Mouse (Mus musculus) gastrocnemius, adult 18-20 months (tissue): ENCODE measurements around the gene Svs1. TPM values are rescaled to one million over a fixed set of nuclear protein-coding genes. Genes with fewer than 3 reads are reported as not detected.
"Not testable (repeated sequence)": the region's sequence is repeated elsewhere in the genome, so short reads cannot be mapped to it uniquely, and the experiment has no call there.

Experiments used
- DNase-seq: peaks from one replicate; pipeline ENCODE4 v3.0.0; 2021; ENCODE audit warnings: low spot score
- long read RNA-seq, 2 experiments: library from polyadenylated mRNA; stranded (forward); transcript quantifications; one replicate each; pipeline ENCODE4 v2.0.0; 2021
- total RNA-seq, 2 experiments: library from RNA; stranded (reverse); gene quantifications; 2 replicates each; pipeline ENCODE4 v1.2.3; 2021

Svs1 gene
- total RNA-seq: not detected
- long read RNA-seq, experiment 1: 0 reads
- long read RNA-seq, experiment 2: 0 reads

- DNase-seq: no peak
Observed at GRCm38 (mm10) chr6:48986444-48986990, at the start of gene Svs1. Gene Svs1 (plus strand): TSS chr6:48986861.

DNA sequence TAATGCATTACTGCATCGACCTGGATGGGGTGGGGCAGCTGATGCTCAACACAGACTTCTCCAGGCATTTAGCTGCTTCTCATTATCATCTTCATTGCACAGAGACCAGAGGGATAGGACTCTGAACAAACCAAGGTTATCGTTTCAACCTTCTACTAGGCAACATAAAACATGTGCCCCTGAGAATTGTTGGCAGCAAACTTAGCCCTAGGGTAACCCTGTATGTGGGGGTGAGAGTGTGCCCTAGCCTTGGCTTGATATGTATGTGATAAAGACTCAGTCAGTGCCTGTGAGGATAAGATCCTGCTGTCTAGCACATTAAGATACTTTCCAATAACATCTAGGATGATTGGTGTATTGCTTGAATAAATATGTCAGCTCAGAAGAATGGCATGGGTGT is 37.1 kb upstream of the Svs1 start:
- no peak for DNase-seq

DNA sequence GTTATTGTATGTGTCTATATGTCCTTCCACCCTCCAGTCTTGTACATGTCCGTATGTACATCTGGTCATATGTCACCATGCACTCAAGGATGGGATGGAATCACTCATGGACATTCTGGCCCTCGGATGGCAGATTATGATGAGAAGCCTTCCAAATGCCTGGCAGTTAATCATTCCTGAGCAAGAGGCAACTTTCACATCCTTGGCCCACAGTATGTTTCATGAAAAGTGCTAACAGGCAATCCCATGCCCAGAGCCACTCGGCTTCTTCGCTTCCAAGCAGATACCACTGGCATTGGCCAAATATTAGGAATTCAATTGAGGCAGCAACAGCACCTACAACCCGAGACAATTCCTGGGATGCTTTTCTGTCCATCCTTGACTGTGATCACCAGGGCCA is 36.0 kb upstream of the Svs1 start:
- no peak for DNase-seq

DNA sequence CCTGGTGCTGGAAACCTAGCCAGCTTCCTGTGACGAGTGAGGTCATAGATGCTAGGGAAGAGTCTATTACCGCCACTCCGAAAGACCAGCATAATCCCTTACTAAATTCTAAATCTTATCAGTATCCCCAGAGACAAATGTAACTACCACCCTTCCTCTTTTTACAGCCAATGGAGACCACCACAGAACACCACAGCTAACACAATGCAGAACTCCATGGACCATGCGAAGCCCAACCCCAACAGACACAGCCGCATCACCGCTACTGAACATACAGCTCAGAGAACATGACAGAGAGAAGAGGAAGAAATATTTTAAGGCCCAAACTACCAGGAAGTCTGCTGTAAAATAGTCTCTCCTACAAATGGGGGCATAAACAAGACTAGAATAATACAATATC is 35.0 kb upstream of the Svs1 start:
- no peak for DNase-seq

DNA sequence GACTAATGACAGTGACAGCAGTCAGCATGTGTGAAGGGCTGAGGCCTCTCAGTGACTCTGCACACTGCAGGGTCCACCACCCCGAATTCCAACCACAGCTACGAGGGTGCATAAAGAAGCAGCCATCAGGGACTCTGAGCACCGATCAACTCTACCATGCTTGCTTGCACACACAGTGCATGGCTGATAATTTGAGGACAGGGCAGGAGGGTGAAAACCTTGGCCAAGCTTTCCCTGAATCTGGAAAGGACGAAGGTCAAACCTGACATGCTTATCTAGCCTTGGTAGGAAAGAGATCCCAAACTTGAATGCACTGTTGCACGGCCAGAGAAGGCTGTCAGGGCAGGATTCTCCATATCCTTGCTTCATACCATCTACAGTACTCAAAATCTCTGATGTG is 33.4 kb upstream of the Svs1 start:
- no peak for DNase-seq

- DNase-seq: no peak
Observed at GRCm38 (mm10) chr6:48954211-48954610, 32.5 kb upstream of the Svs1 start.

DNA sequence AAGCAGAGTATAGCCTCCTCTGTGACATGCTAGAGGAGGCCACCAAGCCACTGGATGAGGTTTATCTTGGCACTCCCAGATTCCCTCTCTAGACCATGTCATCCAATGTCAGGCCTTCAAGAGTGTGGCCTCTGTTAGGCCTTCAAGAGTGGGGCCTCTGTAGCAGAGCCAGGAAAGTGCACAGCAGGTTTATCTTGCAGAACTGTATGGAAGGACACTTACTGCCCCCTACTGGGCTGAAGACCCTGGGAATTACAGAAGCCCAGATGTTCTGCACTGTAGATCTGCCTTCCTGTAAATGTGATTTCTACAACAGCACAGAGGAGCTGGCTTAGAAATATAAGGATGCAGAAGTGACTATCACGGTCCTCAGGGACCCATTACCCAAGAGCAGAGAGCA is 31.7 kb upstream of the Svs1 start:
- peak; percentile 30 for DNase-seq

GRCm38 (mm10) chr6:48956785-48957184 is 29.9 kb upstream of the Svs1 start:
- DNase-seq: no peak

DNA sequence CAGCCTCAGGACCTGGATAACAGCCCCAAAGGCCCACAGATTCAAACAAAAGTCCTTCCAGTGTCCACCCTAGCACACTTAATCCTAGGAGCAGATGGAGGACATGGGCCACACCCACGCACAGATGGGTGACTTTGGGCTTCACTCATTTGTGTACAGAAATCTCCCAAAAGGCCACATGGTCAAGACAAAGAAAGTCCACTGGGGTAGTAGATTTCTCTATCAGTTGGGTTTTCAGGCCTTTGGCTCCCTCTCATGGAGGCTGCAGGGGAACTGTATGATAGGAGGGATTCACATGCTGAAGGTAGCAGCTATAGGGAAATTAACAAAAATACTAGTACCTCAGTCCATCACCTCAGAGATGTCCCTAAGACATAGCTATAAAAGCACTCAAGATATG is 28.6 kb upstream of the Svs1 start:
- no peak for DNase-seq

GRCm38 (mm10) chr6:48959151-48959550 is 27.5 kb upstream of the Svs1 start:
- not testable (repeated sequence) for DNase-seq

- DNase-seq: not testable (repeated sequence)
Observed at GRCm38 (mm10) chr6:48966696-48967095, 20.0 kb upstream of the Svs1 start.

DNA sequence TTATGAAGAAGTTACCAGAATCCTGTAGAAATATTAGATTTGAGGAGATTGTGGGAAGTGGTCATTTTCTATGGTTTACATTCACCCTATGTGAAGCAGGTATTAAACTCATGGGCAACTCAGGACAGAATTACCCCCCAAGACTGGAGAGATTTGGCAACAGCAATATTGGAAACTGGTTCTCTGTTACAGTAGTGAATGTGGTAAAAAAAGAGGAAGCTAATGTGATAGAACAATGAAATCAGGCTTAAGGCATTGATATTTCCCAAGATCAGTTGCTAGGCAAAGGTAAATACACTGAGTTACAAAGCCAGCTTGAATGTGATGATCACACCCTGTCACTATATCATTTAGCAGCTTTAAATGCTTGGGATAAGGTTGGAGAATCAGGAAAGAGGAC is 18.8 kb upstream of the Svs1 start:
- DNase-seq: no peak

GRCm38 (mm10) chr6:48974663-48975062 is 12.0 kb upstream of the Svs1 start, which contains the start of gene Doxl2:
Gene Doxl2 (plus strand): TSS chr6:48974963.
- DNase-seq: no peak

GRCm38 (mm10) chr6:48979616-48980015 is 7.0 kb upstream of the Svs1 start:
- DNase-seq: no peak

DNA sequence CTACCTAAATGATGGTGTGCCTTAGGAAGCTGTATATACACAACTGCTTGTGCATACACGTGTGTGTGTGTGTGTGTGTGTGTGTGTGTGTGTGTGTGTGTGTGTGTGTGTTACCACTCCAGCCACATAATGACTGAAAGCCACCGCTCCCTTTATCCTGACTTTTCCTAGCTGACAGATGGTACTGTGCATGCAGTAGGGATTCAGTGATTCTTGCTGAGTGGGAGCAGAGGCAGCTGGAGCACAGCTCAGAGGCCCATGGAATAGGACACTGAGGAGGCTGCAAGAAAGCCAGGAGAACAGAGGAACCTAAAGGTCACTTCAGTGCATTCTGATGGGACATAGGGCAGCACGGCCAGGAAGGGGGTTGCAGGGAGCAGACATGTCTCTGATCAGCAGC is 4.4 kb upstream of the Svs1 start:
- DNase-seq: no peak

GRCm38 (mm10) chr6:48989971-48990370 is 3.3 kb downstream of the Svs1 start:
- no peak for DNase-seq

DNA sequence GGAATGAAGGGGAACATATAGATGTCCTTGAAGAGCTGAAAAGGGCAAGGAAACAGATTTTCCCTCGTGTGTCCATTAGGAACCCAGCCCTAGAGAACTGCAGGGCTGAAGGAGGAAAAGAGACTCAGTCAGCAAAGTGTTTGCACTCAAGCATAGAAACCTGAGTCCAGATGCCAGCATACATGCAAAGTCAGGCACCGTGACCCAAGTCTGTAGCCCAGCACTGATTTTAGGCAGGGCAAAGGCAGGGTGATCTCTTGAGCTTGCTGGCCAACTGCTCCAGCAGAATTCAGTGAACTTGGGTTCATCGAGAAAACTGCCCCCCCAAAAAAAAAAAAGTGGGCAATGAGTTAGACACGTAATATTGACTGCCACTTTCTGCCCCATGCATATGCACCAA is 5.3 kb downstream of the Svs1 start:
- DNase-seq: no peak

- DNase-seq: no peak
Observed at GRCm38 (mm10) chr6:48998186-48998585, 11.5 kb downstream of the Svs1 start.

DNA sequence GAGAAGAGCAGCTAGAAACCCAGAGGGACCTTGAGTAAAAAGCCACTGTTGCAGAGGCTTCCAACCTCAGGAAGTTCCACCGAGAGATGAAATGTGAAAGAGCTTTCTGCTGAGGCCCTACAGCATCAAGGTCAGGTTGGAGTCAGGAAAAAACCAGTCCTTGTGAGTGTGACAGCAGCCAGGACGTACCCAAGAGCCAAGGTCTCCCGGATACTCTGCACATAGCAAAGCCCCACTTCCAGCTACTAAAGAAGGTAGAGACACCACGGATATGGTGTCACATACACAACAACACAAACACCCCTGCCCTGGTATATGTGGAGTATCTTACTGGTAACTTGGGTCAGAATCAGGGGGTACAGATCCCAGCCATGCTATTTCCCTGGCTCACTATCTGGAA is 12.1 kb downstream of the Svs1 start:
- no peak for DNase-seq

GRCm38 (mm10) chr6:49003381-49003780 is 16.7 kb downstream of the Svs1 start:
- no peak for DNase-seq

- peak; percentile 53 for DNase-seq
Observed at GRCm38 (mm10) chr6:49007981-49008380, 21.3 kb downstream of the Svs1 start.

GRCm38 (mm10) chr6:49008420-49009160 is 21.9 kb downstream of the Svs1 start:
- no peak for DNase-seq

DNA sequence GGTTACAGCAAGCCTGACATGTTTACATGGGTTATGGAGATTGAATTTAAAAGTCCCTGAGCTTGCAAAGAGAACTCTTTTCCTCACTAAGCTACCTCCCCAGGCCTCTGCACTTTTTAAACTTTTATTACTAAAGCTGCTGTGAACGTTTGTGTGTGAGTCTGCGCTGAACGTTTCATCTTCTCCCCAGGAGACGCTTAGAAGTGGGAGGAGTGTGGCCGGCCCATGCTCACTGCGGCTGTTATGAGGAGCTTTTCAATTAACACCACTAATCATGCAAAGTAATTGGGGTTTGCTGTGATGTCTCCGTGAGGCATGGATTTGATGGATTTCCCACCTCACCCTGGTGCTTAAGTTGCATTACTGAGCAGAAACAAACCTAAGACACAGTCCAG is 22.5 kb downstream of the Svs1 start:
- DNase-seq: no peak
